Mouse (Mus musculus) right cerebral cortex, postnatal 36 days (tissue): Measurements from ENCODE around the gene B3galt5.
"Not testable (repeated sequence)": the region's sequence is repeated elsewhere in the genome, so short reads cannot be mapped to it uniquely, and the experiment has no call there.

Source experiments
- DNase-seq, 2 experiments: peaks; one replicate each; pipeline ENCODE4 v3.0.0; 2022; ENCODE audit warnings: low spot score in 2 of 2, mixed read lengths in 1 of 2

The B3galt5 gene

GRCm38 (mm10) chr16:96258429-96258828 lies 22.8 kb downstream of the B3galt5 start:
- no peak for DNase-seq

GRCm38 (mm10) chr16:96271736-96272135 lies 36.1 kb downstream of the B3galt5 start:
- no peak for DNase-seq

GRCm38 (mm10) chr16:96272929-96273619 lies 37.5 kb downstream of the B3galt5 start:
- no peak for DNase-seq

GRCm38 (mm10) chr16:96276596-96276995 lies 41.0 kb downstream of the B3galt5 start:
- DNase-seq, result no peak

GRCm38 (mm10) chr16:96278491-96279224 lies 43.1 kb downstream of the B3galt5 start:
- DNase-seq, result no peak

GRCm38 (mm10) chr16:96280719-96281605 lies 45.4 kb downstream of the B3galt5 start:
- DNase-seq, result peak in 1 of 2 experiments; percentile 46

- no peak for DNase-seq
Observed at GRCm38 (mm10) chr16:96282566-96282965, 47.0 kb downstream of the B3galt5 start.

- no peak for DNase-seq
Observed at GRCm38 (mm10) chr16:96291885-96292284, 56.3 kb downstream of the B3galt5 start.

- no peak for DNase-seq
Observed at GRCm38 (mm10) chr16:96292530-96293173, 57.1 kb downstream of the B3galt5 start.

GRCm38 (mm10) chr16:96298075-96298474 lies 62.5 kb downstream of the B3galt5 start:
- no peak for DNase-seq

- DNase-seq, result no peak
Observed at GRCm38 (mm10) chr16:96298574-96298973, 63.0 kb downstream of the B3galt5 start.

GRCm38 (mm10) chr16:96303356-96303755 lies 67.8 kb downstream of the B3galt5 start:
- no peak for DNase-seq

- no peak for DNase-seq
Observed at GRCm38 (mm10) chr16:96304438-96304837, 68.8 kb downstream of the B3galt5 start.

- no peak for DNase-seq
Observed at GRCm38 (mm10) chr16:96306905-96307304, 71.3 kb downstream of the B3galt5 start.

- DNase-seq, result no peak
Observed at GRCm38 (mm10) chr16:96317803-96318202, 82.2 kb downstream of the B3galt5 start.

GRCm38 (mm10) chr16:96322739-96323138 lies 87.1 kb downstream of the B3galt5 start:
- no peak for DNase-seq

- no peak for DNase-seq
Observed at GRCm38 (mm10) chr16:96323166-96323565, 87.6 kb downstream of the B3galt5 start.

GRCm38 (mm10) chr16:96326110-96326999 lies 90.8 kb downstream of the B3galt5 start:
- peak; percentile 18 to 19 for DNase-seq

- DNase-seq, result not testable (repeated sequence)
Observed at GRCm38 (mm10) chr16:96327251-96327650, 91.7 kb downstream of the B3galt5 start.

- no peak for DNase-seq
Observed at GRCm38 (mm10) chr16:96339570-96339969, 104.0 kb downstream of the B3galt5 start.

- no peak for DNase-seq
Observed at GRCm38 (mm10) chr16:96341269-96341668, 105.7 kb downstream of the B3galt5 start.
